Mouse (Mus musculus) liver, embryonic 14.5 days (tissue): ENCODE results near the gene Cebpa.

Source experiments
- CTCF ChIP-seq: IDR thresholded peaks from 2 replicates; pipeline ENCODE4 v1.5.1; 2016; ENCODE audit warnings: antibody characterized with exemption, low read depth, control low read depth
- EP300 ChIP-seq: IDR thresholded peaks from 2 replicates; pipeline ENCODE4 v1.6.1; 2016; ENCODE audit warnings: antibody characterized with exemption, low read depth

DNA sequence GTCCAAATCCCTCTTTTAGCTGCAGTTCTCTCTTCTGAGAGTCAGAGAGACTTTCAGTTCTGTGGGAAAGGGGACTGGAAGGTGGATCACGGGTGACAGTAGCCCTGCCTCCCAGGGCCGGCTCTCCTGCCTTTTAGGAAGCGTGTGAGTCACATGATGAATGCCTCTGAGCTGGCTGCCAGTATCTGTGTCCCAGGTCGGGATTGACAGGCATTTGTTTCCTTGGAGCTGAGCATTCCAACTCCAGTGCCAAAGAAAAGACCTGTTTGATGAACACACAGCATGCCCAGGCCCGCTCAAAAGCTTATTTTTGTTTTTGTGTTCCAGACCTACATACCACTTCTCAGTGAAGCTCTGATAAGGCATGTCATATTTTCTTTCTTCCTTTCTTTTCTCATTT is 42.4 kb upstream of the Cebpa start:
- TF ChIP-seq CTCF: no peak
- TF ChIP-seq EP300: no peak
